Mouse (Mus musculus): ENCODE results near the gene Cd160. TPM values are rescaled to one million over a fixed set of nuclear protein-coding genes. Genes with fewer than 3 reads are reported as not detected.

Gene Cd160
- polyA plus RNA-seq, 1 experiment from 2014 or later: 0.29 TPM

Other genes with a start within 250 kb of the Cd160 start
- gene Polr3gl, start 235.2 kb downstream of the Cd160 start, polyA plus RNA-seq (2015; fragmentation: Nextera tagmentation; extraction: Ambion mirVana): 36.8 and 38.8 TPM in 2 replicates
- 16.7 and 19.9 TPM in 2 replicates for gene Ankrd34a, start 232.7 kb downstream of the Cd160 start, polyA plus RNA-seq (2015; fragmentation: Nextera tagmentation; extraction: Ambion mirVana)
- gene Lix1l, start 228.2 kb downstream of the Cd160 start, polyA plus RNA-seq (2015; fragmentation: Nextera tagmentation; extraction: Ambion mirVana): 5.4 and 6.1 TPM in 2 replicates
- 109 and 119 TPM in 2 replicates for gene Rbm8a, start 199.4 kb downstream of the Cd160 start, polyA plus RNA-seq (2015; fragmentation: Nextera tagmentation; extraction: Ambion mirVana)
- gene Pex11b, start 194.0 kb downstream of the Cd160 start, polyA plus RNA-seq (2015; fragmentation: Nextera tagmentation; extraction: Ambion mirVana): 54.7 and 59.9 TPM in 2 replicates
- 0.05 and 0.13 TPM in 2 replicates for gene Gm42957, start 193.9 kb downstream of the Cd160 start, polyA plus RNA-seq (2015; fragmentation: Nextera tagmentation; extraction: Ambion mirVana)
- gene Itga10, start 183.8 kb downstream of the Cd160 start, polyA plus RNA-seq (2015; fragmentation: Nextera tagmentation; extraction: Ambion mirVana): 1.1 and 1.4 TPM in 2 replicates
- gene Ankrd35, start 159.2 kb downstream of the Cd160 start, polyA plus RNA-seq (2015; fragmentation: Nextera tagmentation; extraction: Ambion mirVana): 2.2 and 2.7 TPM in 2 replicates
- gene Pias3, start 133.0 kb downstream of the Cd160 start, polyA plus RNA-seq (2015; fragmentation: Nextera tagmentation; extraction: Ambion mirVana): 38.3 and 42.6 TPM in 2 replicates
- gene Nudt17, start 120.8 kb downstream of the Cd160 start, polyA plus RNA-seq (2015; fragmentation: Nextera tagmentation; extraction: Ambion mirVana): 19.0 and 19.4 TPM in 2 replicates
- 29.7 and 31.1 TPM in 2 replicates for gene Polr3c, start 101.7 kb downstream of the Cd160 start, polyA plus RNA-seq (2015; fragmentation: Nextera tagmentation; extraction: Ambion mirVana)
- 72.2 and 76.6 TPM in 2 replicates for gene Rnf115, start 101.7 kb downstream of the Cd160 start, polyA plus RNA-seq (2015; fragmentation: Nextera tagmentation; extraction: Ambion mirVana)
- 0.16 TPM in 1 of 2 replicates, not detected in the other for gene Pdzk1, start 67 bp downstream of the Cd160 start, polyA plus RNA-seq (2015; fragmentation: Nextera tagmentation; extraction: Ambion mirVana)
- gene Gja5, start 75.3 kb upstream of the Cd160 start, polyA plus RNA-seq (2015; fragmentation: Nextera tagmentation; extraction: Ambion mirVana): 3.1 and 3.3 TPM in 2 replicates
- 38.5 and 41.6 TPM in 2 replicates for gene Gpr89, start 76.0 kb upstream of the Cd160 start, polyA plus RNA-seq (2015; fragmentation: Nextera tagmentation; extraction: Ambion mirVana)
- gene Gja8, start 96.7 kb upstream of the Cd160 start, polyA plus RNA-seq (2015; fragmentation: Nextera tagmentation; extraction: Ambion mirVana): 0.03 TPM in 1 of 2 replicates, not detected in the other

Measured in hindbrain, embryonic 15.5 days (tissue).